Mouse (Mus musculus) C2C12 (cell line): ENCODE data around the gene Abtb1. TPM values are rescaled to one million over a fixed set of nuclear protein-coding genes. Genes with fewer than 3 reads are reported as not detected.

ENCODE experiments used
- H3K27me3 ChIP-seq: one replicate; pipeline ENCODE4 v1.6.1; 2011; ENCODE audit not compliant: control insufficient read depth, insufficient read depth, insufficient read length
- H3K36me3 ChIP-seq: one replicate; pipeline ENCODE4 v1.6.1; 2011; ENCODE audit not compliant: control insufficient read depth, insufficient read depth
- H3K4me3 ChIP-seq: one replicate; pipeline ENCODE4 v1.5.1; 2011; ENCODE audit warnings: mild to moderate bottlenecking, control low read depth; ENCODE audit not compliant: poor library complexity, insufficient read depth, severe bottlenecking
- H3K79me2 ChIP-seq: one replicate; pipeline ENCODE4 v1.6.1; 2011; ENCODE audit not compliant: control insufficient read depth, insufficient read depth
- H3K79me3 ChIP-seq: one replicate; pipeline ENCODE4 v1.6.1; 2011; ENCODE audit warnings: low read depth, control low read depth
- H3ac ChIP-seq: one replicate; pipeline ENCODE3; 2011; ENCODE audit warnings: low read depth; ENCODE audit not compliant: control insufficient read depth, insufficient read length
- CEBPB ChIP-seq: IDR thresholded peaks from one replicate; pipeline ENCODE4 v1.6.1; 2011; ENCODE audit warnings: low read depth, mild to moderate bottlenecking, control low read depth, moderate library complexity
- CTCF ChIP-seq: IDR thresholded peaks from one replicate; pipeline ENCODE4 v1.5.1; 2011; ENCODE audit not compliant: control insufficient read depth, insufficient read depth, insufficient read length
- FOSL1 ChIP-seq: IDR thresholded peaks from one replicate; pipeline ENCODE4 v1.8.0; 2011; ENCODE audit warnings: mild to moderate bottlenecking, low read length; ENCODE audit not compliant: poor library complexity, insufficient read depth, severe bottlenecking
- MAX ChIP-seq: IDR thresholded peaks from one replicate; pipeline ENCODE4 v1.6.1; 2011; ENCODE audit warnings: mild to moderate bottlenecking, control low read depth
- MYOD1 ChIP-seq: IDR thresholded peaks from one replicate; pipeline ENCODE4 v1.6.1; 2011; ENCODE audit warnings: low read depth; ENCODE audit not compliant: control insufficient read depth, insufficient read length
- MYOG ChIP-seq: IDR thresholded peaks from one replicate; pipeline ENCODE4 v1.6.1; 2011; ENCODE audit not compliant: control insufficient read depth, insufficient read length; ENCODE audit errors: extremely low read depth
- USF1 ChIP-seq: IDR thresholded peaks from one replicate; pipeline ENCODE4 v1.6.1; 2011; ENCODE audit warnings: low read depth, mild to moderate bottlenecking, control low read depth, moderate library complexity
- polyA plus RNA-seq: library from polyadenylated mRNA; unstranded; fragments of >200 nt; fragmentation: generic; extraction: Trizol; gene quantifications from one replicate; pipeline ENCODE4 v1.2.1, GENCODE M21; 2012; ENCODE audit warnings: missing spikeins

Gene Abtb1
- polyA plus RNA-seq, 1 experiment = 6.7 TPM

- no peak for TF ChIP-seq CTCF
- no peak for TF ChIP-seq USF1
- no peak for TF ChIP-seq MAX
- TF ChIP-seq FOSL1 = no peak
- no peak for TF ChIP-seq CEBPB
- TF ChIP-seq MYOD1 = no peak
- no peak for TF ChIP-seq MYOG
- H3K4me3 ChIP-seq = no peak overlapping the region
- H3K79me3 ChIP-seq = no peaks in the 10 kb centered on the region
- H3K36me3 ChIP-seq = no peaks in the 10 kb centered on the region
- H3K79me2 ChIP-seq = no peaks in the 10 kb centered on the region
- H3ac ChIP-seq = no peak overlapping the region
- H3K27me3 ChIP-seq = no peaks in the 10 kb centered on the region
These were observed 31.5 kb downstream of the Abtb1 start for GRCm38 (mm10) chr6:88810291-88810690.

GRCm38 (mm10) chr6:88809091-88810037 is 32.4 kb downstream of the Abtb1 start:
- H3K79me2 ChIP-seq = no peaks in the 10 kb centered on the region
- no peak overlapping the region for H3ac ChIP-seq
- H3K36me3 ChIP-seq = no peaks in the 10 kb centered on the region
- no peak overlapping the region for H3K4me3 ChIP-seq
- H3K79me3 ChIP-seq = no peaks in the 10 kb centered on the region
- TF ChIP-seq USF1 = no peak
- TF ChIP-seq MYOG = no peak
- TF ChIP-seq MYOD1 = no peak
- no peak for TF ChIP-seq FOSL1
- TF ChIP-seq MAX = no peak
- TF ChIP-seq CTCF = no peak
- no peak for TF ChIP-seq CEBPB
- H3K27me3 ChIP-seq = no peaks in the 10 kb centered on the region

- Histone ChIP-seq H3K79me2 (no peaks in the 10 kb centered on the region), H3K79me3 (no peaks in the 10 kb centered on the region), H3K36me3 (no peaks in the 10 kb centered on the region), H3K4me3 (no peak overlapping the region), H3K27me3 (no peaks in the 10 kb centered on the region), H3ac (no peak overlapping the region)
- TF ChIP-seq FOSL1 = no peak
- TF ChIP-seq USF1 = no peak
- no peak for TF ChIP-seq CEBPB
- no peak for TF ChIP-seq MYOD1
- no peak for TF ChIP-seq MAX
These were observed 36.7 kb downstream of the Abtb1 start for GRCm38 (mm10) chr6:88804966-88805577.

- no peak for TF ChIP-seq MAX
- TF ChIP-seq CEBPB = no peak
- TF ChIP-seq CTCF = no peak
- TF ChIP-seq MYOG = no peak
- TF ChIP-seq FOSL1 = no peak
- no peak for TF ChIP-seq MYOD1
- H3K79me2 ChIP-seq = no peaks in the 10 kb centered on the region
- no peak overlapping the region for H3K4me3 ChIP-seq
- H3K79me3 ChIP-seq = no peaks in the 10 kb centered on the region
- H3ac ChIP-seq = no peak overlapping the region
- no peaks in the 10 kb centered on the region for H3K36me3 ChIP-seq
- H3K27me3 ChIP-seq = no peaks in the 10 kb centered on the region
These were observed 37.7 kb downstream of the Abtb1 start for GRCm38 (mm10) chr6:88803957-88804695.

- Histone ChIP-seq H3K27me3 (no peaks in the 10 kb centered on the region), H3K36me3 (no peaks in the 10 kb centered on the region), H3ac (no peak overlapping the region), H3K4me3 (no peak overlapping the region), H3K79me3 (no peaks in the 10 kb centered on the region), H3K79me2 (no peaks in the 10 kb centered on the region)
- TF ChIP-seq MYOG (no peak), MAX (no peak), FOSL1 (no peak), CEBPB (no peak), MYOD1 (no peak), CTCF (no peak), USF1 (no peak)
These were observed 38.7 kb downstream of the Abtb1 start for GRCm38 (mm10) chr6:88803051-88803450.
